Mouse (Mus musculus): ENCODE data around the gene Ptgfrn.

The Ptgfrn gene

DNA sequence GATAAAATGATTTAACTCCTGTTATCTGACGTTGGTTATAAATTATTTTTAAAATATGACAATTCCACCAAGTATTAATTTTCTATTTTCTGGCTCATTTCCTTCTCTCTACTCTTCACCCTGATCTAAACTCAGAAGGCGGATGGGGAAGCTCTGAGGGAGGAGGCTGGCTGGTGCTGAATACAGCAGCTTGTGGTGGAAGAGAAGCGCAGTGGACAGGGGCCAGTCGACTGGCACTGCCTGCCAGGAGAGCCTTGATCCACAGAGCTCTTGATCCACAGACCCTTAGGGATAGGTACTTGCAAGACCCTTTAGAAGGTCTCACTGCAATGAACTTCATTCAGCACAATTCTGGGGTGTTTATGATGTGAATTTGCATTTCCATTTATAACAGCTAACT, 29.2 kb downstream of the Ptgfrn start:
- no peak for DNase-seq (ENCODE audit: low spot score in 2 of 2)

DNA sequence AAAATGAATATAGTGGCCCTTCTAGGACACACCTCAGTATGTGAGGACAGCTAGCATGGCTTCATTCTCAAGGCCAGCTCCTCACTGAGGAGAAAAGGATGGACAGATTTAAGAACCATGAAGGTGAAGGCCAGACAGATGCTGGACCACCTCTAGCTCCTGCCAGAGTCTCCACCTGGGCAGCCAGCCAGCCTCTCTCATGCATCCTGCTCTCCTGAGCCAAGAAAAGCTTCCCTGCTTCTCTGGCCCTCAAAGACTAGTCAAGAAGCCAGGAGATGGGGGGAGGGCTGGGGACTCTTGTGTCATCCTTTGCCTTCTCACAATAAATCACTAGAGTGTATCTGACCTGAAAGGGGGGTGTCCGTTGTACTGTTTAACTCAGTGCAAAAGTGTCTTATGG, 31.7 kb downstream of the Ptgfrn start:
- DNase-seq (ENCODE audit: low spot score in 2 of 2): no peak

DNA sequence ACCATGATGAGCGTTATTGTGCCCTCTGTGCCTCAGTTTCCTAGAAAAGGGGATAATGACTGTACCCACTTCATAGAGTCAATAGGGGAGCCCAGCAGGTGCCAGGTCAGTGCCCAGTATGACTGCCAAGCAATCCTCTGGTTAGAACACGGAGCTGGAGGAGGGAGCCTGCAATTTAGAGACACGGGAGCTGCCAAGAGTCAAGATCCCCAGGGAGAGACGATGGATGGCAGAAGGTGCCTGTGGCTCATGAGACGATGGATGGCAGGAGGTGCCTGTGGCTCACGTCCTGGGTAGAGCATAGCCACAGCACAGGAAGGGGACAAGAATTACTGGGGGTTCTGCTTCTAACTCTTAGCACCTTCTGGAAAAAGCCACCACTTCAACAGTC, 32.4 kb downstream of the Ptgfrn start:
- DNase-seq (ENCODE audit: low spot score in 2 of 2): no peak

DNA sequence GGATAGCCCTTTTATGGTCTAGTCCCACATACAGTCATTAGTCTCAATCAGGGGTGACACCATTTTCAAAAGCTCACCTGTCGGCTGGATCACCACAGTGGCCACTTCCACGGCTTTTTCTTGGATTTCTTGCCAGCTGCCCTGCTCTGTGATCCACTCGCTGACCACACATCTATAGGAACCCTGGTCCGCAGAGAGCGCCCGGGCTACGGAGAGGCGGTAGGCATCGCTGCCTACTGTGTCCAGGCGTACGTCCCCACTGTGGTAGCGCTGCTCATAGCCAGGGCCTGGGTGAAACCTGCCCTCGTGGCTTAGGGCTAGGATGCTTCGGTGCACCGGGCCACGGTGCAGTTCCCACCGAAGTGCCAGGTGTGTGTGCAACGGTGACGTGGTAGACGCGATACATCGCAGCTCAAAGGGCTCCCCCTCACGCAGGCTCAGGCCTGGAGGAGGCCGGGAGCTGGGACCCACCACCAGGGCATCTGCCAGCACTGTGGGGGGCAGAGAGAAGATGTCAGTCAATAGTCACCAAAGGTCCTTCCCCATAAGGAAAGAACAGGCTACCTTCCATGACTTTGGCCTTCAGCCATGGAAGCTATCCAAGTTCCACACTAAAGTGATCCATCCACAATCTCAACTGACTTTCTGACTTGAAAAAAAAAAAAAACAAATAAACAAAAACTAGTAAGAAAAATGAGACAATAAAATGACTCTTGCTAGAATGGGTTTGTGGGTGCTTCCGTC, 32.9 kb downstream of the Ptgfrn start:
- no peak for DNase-seq (ENCODE audit: low spot score in 2 of 2)

DNA sequence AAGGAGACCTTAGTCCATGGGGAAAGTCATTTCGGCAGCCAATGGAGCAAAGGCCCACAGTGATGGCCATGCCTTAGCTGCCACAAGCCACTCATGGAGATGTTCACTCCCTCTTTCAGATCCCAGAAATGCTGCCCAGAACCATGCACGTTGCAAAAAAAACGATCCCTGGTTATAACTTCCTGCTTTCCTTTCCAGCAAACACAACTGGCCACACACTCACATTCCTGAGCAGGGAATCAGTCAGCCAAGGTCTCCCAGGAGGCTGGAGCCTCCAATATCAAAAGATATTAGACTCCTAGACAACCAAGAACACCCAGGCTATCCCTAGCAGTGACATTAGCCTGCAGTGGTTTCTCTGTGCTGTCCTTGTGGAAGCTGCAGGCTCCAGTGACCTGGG, 34.2 kb downstream of the Ptgfrn start:
- no peak for DNase-seq (ENCODE audit: low spot score in 2 of 2)

DNA sequence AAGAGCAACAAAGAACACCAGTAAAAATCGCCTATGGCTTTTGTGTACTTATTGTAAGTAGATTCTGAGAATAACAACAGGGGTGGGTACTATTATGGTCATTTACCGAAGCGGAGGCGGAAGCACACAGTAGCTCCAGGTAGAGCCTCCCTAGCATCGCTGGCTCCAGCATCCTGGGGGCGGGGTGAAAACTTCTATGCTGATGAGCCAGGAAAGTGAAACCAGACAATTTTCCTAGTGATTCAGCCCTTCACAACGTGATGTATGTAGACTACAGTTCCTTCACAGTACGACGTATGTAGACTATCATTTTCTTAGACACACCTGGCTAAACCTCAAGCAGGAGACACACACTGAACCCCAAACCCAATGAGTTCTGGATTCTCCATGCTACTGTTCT, 36.7 kb downstream of the Ptgfrn start:
- DNase-seq (ENCODE audit: low spot score in 2 of 2): no peak

DNA sequence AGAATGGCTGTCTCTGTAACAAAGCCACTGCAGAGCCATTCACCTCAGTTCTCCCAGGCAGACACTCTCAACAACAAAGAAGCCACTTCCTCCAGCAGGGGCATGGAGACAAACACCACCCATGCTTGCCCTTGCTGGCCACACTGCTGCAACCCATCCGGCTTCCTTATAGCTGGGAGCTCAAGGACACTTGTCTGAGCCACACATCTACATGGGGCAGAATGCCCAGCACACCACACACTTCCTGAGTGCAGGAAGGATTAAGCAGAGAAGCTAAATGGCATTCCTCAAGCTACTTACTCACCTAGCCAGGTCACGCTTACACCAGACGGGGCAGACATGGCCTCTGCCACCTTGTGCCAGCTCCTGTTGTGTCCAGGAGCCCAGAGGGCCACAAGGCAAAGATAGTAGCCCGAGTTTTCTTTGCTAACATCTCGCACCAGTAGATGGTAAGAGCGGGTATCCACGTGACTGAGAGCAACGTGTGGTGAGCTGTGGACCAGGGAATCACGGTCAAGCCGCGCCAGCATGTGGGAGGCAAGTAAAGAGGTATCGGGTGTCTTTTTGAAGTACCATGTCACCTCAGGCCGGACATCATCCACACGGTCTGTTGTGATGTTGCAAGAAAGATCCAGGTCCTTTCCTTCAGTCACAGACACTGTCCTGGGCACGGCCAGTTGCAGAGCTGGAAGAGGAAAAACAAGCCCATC, 37.4 kb downstream of the Ptgfrn start:
- no peak for DNase-seq (ENCODE audit: low spot score in 2 of 2)

DNA sequence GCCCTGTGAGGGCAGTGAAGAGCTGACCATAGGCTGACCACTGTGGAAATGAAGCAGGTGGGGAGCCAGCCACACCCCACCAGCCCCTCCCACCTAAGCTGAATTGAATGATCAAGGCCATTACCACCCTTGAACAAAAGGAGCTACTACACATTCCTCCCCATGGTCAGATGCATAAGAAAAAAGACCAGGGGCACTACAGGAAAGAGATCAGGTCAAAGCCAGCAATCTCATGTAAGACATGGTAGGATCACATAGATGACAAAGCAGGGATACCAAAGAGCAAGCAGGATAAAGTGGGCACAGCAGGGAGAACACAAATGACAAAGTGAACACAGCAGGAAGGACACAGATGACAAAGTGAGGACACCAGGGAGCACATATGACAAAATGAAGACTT, 38.5 kb downstream of the Ptgfrn start:
- DNase-seq (ENCODE audit: low spot score in 2 of 2): no peak

DNA sequence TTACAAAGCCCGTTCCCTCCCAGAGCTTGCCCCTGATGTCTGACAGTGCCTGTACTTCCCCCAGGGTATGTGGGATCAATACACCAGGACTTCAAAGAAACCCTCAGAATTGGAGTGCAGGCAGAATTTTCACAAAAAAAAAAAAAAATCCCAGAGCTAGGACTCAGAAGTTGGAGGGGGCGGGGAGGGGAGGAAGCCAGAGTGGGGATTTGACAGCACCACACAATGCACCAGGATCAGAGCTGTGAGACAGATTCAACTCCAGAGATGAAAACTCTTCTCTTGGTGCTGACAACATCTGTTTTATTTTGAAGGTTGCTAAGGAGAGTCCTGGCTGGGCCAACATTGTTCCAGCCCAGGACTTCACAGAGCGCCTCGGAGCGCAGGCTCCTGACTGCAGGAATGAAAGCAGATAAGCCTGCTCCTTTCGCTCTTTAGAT, 39.3 kb downstream of the Ptgfrn start:
- no peak for DNase-seq (ENCODE audit: low spot score in 2 of 2)

DNA sequence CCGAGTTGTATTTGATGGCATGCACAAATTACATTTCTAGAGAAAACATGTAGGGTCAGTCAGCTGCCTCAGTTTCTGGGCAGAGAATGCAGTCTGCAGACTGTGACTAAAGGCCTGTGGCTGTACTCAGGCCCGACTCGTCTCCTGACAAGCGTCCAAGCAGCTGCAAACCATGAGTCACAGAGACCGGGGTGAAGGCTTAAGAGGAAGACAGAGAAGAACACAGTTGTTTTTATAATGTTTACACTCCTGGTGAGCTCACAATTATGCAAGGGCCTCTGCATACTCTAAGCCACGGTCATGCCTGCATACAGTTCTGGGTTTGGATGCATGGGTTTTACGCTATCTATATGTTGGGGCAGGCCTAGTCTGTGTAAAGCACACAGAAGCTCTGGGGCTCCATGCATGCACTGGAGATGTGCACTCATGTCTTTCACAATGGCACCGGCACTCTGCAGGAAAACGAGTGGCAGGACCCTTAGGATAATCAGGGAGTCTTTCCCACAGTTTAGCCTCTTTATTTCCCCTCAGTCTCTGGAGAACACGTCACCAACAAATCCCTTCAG, 39.8 kb downstream of the Ptgfrn start:
- DNase-seq (ENCODE audit: low spot score in 2 of 2): no peak

DNA sequence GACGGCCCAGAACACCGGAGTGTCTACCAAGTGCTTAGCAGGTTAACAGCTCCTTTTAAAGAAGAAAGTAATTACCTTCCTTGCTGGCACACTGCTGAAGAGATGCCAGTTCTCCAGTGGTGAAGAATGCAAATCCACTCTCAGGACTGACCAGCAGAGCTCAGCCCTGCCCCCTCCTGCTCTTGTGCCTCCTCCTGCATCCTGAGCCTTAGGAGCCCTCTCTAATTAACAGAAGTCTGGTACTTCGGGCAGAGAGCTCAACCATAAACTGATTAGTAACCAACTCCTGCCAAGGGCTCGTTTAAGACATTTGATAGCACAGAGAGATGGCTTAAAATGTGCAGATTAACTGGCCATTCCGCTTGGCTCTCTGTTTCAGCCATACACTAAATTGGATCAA, 41.4 kb downstream of the Ptgfrn start:
- no peak for DNase-seq (ENCODE audit: low spot score in 2 of 2)

DNA sequence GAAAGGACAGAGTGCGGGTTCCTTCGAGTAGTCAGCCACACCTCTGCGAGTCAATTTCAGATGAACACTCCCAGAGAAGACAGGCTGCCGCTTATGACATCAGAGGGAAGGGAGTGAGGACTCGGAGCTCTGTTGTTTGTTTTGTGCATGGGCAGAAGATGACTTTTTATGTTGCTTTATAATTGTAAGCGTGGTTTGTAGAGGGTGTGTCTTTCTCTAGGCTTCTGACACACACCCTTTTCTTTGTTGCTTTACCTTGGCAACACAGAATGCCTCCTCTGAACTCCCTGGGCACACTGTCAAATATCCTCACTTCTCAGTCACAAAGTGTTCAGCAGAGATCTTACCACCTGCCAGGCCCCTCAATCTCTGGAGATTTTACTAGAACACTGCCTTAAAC, 43.9 kb downstream of the Ptgfrn start:
- DNase-seq (ENCODE audit: low spot score in 2 of 2): no peak

DNA sequence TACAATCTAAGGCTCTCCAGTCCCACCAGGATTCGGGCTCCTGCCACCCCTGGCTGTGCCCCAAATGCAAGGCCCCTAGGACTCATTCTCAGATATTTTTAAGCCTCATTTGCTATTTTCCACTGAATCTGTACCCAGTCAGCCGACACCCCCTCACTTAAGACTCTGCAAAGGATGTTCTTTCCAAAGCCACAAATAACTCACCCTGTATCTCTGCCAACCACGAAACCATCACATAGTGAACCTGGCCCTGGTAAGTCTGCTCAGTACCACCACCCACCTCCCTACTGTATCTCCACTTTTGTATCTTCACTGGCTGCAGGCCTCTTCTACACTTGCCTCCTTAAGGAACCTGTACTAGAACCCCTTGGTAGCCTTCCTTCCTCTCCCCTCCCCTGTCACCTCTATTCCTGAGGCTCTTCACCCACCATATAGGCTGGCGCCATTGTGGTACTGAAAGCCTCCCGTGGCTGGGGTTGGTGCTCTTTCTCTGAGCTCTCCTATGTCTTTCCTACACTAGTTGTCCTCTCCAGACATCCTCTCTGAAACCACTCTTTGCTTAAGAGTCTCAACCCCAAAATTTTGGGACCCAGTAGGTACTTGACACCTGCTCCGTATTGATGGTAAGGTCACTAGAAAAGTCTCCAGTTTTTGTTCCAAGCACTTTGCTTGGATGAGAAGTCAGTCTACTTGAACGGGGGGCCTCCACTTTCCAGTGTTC, 48.1 kb downstream of the Ptgfrn start:
- no peak for DNase-seq (ENCODE audit: low spot score in 2 of 2)

DNA sequence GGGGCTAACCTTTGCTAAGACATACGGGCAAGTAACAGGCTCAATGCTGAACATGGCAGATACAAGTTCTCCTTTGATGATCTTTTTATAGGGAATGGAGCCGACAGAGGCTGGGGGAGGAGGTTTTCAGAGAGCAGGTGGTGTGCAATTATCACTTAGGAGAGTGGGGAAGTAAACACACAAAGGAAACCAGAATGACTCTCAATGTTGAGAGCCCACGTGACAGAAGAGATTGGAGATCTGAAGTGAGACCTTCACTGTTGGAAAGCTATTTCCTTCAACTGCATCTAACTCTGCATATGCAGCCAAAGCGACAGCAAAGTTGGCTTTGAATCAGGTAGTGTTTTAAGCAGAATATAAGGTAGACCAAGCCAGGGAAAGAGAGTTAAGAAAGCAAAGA, 50.9 kb downstream of the Ptgfrn start:
- DNase-seq (ENCODE audit: low spot score in 2 of 2): no peak

DNA sequence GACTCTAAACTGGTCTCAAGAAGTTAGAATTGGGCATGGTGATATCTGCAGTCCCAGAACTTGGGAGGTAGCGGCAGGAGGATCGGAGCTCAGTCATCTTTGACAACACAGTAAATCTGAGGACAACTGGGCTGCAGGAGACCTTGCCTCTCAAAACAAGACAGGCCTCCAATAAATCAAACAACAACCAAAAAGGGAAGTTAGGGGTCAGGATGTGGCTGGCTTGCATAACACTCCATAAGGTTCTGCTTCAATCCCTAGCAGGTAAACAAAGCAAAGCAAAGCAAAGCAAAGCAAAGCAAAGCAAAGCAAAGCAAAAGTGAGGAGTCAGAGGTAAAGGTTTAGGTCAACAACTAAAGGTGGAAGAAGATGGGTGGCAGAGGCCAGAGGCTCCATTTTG, 51.9 kb downstream of the Ptgfrn start:
- peak in 1 of 2 experiments; percentile 15 for DNase-seq (ENCODE audit: low spot score in 2 of 2)

DNA sequence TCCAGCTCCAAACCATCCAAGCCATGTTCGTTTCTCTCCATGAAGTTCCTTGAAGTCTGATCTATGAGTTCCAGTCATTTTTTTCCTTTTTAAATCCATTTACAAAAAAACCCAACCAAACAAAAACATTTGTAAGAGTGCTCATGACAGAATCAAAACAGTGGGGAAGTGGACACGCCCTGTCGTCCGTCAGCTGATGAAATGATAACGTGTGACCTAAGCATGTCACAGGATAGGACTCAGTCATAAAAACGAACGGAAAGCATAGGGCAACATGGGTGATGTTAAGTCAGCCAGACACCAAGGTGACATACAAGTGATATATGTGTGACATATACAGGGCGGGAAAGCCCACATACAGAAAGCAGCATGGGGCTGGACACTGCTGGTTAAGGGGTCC, 54.9 kb downstream of the Ptgfrn start:
- DNase-seq (ENCODE audit: low spot score in 2 of 2): no peak

DNA sequence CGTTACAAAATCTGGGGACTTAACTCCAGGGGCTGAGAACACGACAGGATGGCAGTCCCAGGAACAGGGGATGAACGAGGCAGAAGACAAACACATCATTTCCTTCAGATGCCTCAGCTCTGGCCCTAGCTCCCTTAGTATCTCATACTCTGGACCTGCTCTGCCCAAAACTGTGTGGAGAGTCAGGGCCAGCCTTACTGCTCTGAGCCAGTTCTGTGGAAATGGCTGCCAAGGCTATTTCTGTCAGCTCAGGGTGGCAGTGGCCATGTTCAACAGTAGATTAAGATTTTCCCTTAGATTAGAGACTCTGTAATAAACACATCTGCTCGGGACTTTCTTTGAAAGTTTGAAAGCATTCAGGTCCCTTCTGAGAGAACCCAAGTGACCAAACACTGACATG, 58.5 kb downstream of the Ptgfrn start:
- no peak for DNase-seq (ENCODE audit: low spot score in 2 of 2)

DNA sequence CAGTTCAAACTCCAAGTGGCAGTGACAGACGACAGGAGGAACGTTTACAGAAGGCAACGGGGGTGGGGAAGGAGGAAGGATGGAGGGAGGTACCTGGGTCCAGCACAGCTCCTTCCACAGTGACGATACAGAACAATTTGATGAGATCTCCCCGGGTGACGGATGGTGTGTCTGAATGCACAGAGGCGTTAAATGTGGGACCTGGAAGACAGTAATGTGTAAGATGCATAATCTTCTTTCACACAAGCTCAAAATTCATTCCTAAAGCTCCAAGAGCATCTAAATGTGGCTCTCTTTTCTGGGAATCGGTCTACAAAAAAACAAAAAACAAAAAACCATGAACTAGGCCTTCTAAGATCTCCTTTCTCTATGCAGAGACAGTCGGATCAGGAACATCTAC, 60.1 kb downstream of the Ptgfrn start:
- no peak for DNase-seq (ENCODE audit: low spot score in 2 of 2)

DNA sequence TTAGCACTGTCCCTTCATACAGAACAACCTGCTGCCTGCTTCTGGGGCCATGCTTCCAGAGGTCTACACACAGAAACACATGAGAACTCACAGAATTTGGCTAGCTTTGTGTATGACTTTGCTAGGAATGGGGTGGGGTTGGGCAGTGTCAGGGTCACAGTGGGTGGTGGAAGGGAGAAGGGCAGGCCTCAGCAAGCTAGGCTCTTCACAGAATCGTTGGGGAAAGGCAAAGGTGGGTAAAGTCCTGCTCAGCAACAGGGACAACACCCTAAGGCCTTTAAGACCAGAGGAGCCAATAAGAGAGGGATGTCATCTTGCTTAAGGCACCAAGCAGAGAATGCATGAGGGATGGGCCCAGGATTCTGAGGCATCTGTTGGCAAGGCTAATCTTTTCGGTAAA, 61.3 kb downstream of the Ptgfrn start:
- DNase-seq (ENCODE audit: low spot score in 2 of 2): no peak

DNA sequence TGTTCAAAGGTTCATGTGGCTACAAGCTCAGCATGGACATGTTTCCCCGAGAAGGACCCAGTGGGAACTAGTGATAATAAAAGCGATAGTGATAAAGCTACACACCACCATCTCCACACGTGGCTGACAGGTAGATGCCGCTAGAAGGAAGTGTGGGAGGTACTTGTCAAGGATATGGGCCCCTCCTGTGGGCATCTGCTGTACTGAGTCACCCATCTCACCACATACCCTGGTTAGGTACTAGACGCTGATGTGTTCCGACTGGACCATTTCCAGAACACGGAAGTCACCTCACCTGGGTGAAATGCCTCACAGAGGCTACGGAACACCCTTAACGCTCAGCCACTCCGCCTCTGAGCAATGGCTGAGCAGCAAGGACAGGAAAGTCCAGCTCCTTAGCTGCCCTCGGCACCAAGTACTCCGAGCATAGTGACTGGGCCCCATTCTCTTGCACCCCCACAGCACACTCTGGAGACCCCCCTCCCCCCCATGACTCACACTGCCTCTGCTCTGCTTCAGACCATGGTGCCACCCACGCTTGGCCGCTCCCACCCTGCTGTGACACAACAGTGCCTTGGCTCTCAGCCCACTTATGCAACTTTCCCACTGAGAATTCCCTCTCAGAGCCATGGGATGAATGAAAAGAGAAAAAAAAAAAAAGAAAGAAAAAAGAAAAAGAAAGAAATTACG, 62.3 kb downstream of the Ptgfrn start:
- DNase-seq (ENCODE audit: low spot score in 2 of 2): no peak

DNA sequence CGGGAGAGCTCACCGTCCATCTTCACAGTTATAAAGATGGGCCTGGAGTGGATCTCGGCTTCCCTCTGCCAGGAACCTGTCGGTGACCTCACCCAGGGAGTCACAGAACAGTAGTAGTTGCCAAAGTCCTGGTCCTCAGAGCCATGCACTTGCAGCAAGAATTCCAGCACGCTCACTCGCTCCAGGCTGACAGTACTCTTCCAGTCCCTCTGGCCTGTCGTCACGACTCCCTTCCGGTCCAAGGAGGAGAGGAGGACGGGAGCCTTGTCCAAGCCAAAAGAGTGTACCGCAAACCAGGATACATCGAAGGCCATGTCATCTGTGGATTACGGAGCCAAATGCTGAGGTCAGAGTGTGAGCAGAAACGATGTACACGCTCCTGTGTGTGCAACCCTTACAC, 64.6 kb downstream of the Ptgfrn start:
- no peak for DNase-seq (ENCODE audit: low spot score in 2 of 2)

DNA sequence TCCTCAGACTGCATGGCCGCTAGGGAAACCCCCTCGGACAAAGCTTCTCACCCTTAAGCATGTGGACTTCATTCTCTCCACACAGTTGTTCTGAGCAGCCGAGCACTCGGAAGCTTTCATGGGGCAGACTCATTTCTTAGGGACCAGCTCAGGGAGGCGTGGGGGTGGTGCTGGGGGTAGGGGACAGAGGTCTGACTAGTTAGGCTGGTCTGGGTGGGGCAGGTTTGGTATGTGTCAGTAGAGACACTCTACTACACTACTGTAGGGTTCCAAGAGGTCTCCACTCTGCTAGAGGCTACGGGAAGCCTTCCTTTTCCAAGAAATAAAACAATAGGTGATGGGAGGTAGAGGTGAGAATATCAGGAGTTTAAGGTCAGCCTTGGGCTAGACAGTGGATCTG, 65.4 kb downstream of the Ptgfrn start:
- DNase-seq (ENCODE audit: low spot score in 2 of 2): no peak
